Mouse (Mus musculus): ENCODE data around the gene Chpt1.

DNA sequence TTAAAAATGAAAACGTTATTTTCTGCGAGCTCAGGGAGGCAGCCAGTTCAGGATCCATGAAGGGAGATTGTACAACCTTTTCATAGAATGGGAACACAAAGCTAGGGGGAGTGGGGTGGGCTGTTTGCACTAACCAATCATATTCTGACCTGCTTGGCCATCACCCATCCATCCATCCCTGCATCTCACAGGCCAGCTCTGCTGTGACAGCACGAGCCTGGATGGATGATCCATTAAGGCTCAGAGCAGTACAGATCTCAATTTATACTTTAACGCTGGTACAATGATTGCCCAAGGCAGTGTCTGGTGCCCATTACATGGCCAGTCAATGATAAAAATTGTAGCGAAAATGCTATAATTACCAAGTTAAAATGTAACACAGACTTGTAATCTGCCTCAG is 77.0 kb downstream of the Chpt1 start:
- TF ChIP-seq CTCF (IDR thresholded peaks at IDR 0.05; ENCODE audit: low read depth, low read length) (no peak), POLR2A (IDR thresholded peaks at IDR 0.05; ENCODE audit: insufficient read depth, low read length) (no peak)

Measured in ES-Bruce4 (cell line).